Mouse (Mus musculus): Measurements from ENCODE around the gene Gm7861. TPM values are rescaled to one million over a fixed set of nuclear protein-coding genes. Genes with fewer than 3 reads are reported as not detected.
"Not testable (repeated sequence)": the region's sequence is repeated elsewhere in the genome, so short reads cannot be mapped to it uniquely, and the experiment has no call there.

Gene Gm7861
- not detected for total RNA-seq (2018; cell fraction: chromatin; rRNA removed)
- not detected for total RNA-seq (2018; cell fraction: cytosol; rRNA removed)
- not detected for total RNA-seq (2018; cell fraction: nucleus; rRNA removed)
- not detected in 3 replicates for polyA plus RNA-seq (2018)

DNA sequence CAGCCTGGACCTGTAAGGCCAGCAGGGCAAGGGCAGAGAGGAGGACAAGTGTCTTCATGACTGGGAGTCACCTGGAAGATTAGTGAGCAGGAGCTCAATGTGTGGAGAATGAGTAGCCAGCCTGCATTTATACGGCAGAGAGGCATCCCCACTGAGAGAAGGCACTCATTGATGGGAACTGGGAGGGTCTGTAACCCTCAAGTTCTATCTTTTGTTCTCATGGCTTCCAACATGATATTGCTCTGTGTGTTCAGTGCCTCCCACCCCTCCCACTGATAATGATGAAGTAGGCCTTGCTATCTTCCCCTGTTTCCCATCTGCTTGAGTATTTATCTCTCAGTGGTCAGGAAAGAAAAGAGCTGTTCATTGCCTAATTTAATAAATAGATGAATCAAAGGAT, at the start of gene Gm7861:
Gm7861 (minus strand) TSS at position 101 of the 400 bp plus-strand sequence.
- H3K27ac ChIP-seq; H3K4me3 ChIP-seq (ENCODE audit: inconsistent target); H3K36me3 ChIP-seq (ENCODE audit: inconsistent target); H3K79me2 ChIP-seq (ENCODE audit: inconsistent target): not testable (repeated sequence)
- no CpG with 5 or more reads among the region's 1 CpGs for WGBS (ENCODE audit: missing documents)

DNA sequence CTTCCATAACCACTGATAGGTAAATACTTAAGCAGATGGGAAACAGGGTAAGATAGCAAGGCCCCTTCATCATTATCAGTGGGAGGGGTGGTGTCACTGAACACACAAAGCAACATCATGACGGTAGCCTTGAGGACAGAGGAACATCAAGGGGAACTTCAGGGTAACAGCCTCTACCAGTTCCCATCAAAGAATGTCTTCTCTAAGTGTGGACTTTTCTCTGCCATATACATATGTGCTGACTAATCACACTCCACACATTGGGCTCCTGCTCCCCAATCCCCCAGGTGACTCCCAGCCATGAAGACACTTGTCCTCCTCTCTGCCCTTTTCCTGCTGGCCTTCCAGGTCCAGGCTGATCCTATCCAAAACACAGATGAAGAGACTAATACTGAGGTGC, 23.6 kb upstream of the Gm7861 start, which contains the start of gene Defa26:
Defa26 (plus strand) TSS at position 301 of the 400 bp plus-strand sequence.
- not testable (repeated sequence) for H3K4me3 ChIP-seq (ENCODE audit: inconsistent target); H3K79me2 ChIP-seq (ENCODE audit: inconsistent target); H3K36me3 ChIP-seq (ENCODE audit: inconsistent target); H3K27ac ChIP-seq
- no CpG with 5 or more reads among the region's 1 CpGs for WGBS (ENCODE audit: missing documents)

DNA sequence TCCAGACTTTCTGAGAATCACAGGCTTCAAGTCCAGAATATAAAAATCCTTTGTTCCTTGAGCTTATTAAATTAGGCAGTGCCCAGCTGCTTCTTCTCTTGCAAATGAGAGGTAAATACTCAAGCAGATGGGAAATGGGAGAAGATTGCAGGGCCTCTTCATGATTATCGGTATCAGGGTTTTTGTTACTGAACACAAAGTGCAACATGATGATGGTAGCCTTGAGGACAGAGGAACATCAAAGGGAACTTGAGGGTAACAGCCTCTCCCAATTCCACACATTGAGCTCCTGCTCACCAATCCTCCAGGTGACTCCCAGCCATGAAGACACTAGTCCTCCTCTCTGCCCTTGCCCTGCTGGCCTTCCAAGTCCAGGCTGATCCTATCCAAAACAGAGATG, 11.6 kb downstream of the Gm7861 start, which contains the start of gene Defa28:
Defa28 (plus strand) TSS at position 301 of the 400 bp plus-strand sequence.
- not testable (repeated sequence) for H3K4me3 ChIP-seq (ENCODE audit: inconsistent target); H3K27ac ChIP-seq; H3K79me2 ChIP-seq (ENCODE audit: inconsistent target); H3K36me3 ChIP-seq (ENCODE audit: inconsistent target)
- no CpG with 5 or more reads among the region's 1 CpGs for WGBS (ENCODE audit: missing documents)

DNA sequence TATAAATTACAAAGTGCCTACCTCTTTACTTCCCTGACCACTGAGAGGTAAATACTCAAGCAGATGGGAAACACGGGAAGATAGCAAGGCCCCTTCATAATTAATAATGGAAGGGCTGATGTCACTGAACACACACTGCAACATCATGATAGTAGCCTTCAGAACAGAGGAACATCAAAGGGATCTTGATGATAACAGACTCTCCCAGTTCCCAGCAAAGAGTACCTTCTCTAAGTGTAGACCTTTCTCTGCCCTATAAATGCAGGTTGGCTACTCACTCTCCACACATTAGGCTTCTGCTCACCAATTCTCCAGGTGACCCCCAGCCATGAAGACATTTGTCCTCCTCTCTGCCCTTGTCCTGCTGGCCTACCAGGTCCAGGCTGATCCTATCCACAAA, 29.2 kb downstream of the Gm7861 start, which contains the start of gene Defa37:
Defa37 (plus strand) TSS at position 301 of the 400 bp plus-strand sequence.
- H3K27ac ChIP-seq; H3K36me3 ChIP-seq (ENCODE audit: inconsistent target); H3K4me3 ChIP-seq (ENCODE audit: inconsistent target); H3K79me2 ChIP-seq (ENCODE audit: inconsistent target): not testable (repeated sequence)
- WGBS (ENCODE audit: missing documents): no CpG with 5 or more reads among the region's 1 CpGs

Other genes starting within 250 kb of the Gm7861 start
- not detected in 3 replicates for gene Defa2, start 216.0 kb downstream of the Gm7861 start, polyA plus RNA-seq (2018)
- not detected in 3 replicates for gene Defa33, start 202.7 kb downstream of the Gm7861 start, polyA plus RNA-seq (2018)
- gene Defa36, start 167.1 kb downstream of the Gm7861 start, polyA plus RNA-seq (2018): not detected in 3 replicates
- not detected in 3 replicates for gene Gm7849, start 137.9 kb downstream of the Gm7861 start, polyA plus RNA-seq (2018)
- gene Defa20, start 85.2 kb downstream of the Gm7861 start, polyA plus RNA-seq (2018): not detected in 3 replicates
- gene Defa32, start 65.5 kb downstream of the Gm7861 start, polyA plus RNA-seq (2018): not detected in 3 replicates
- not detected in 3 replicates for gene Defa37, start 29.1 kb downstream of the Gm7861 start, polyA plus RNA-seq (2018)
- not detected in 3 replicates for gene Defa28, start 11.5 kb downstream of the Gm7861 start, polyA plus RNA-seq (2018)
- gene Defa26, start 23.7 kb upstream of the Gm7861 start, polyA plus RNA-seq (2018): not detected in 3 replicates
- gene Defa17, start 61.3 kb upstream of the Gm7861 start, polyA plus RNA-seq (2018): not detected in 3 replicates
- gene Defa34, start 71.3 kb upstream of the Gm7861 start, polyA plus RNA-seq (2018): not detected in 3 replicates
- gene AY761184, start 109.1 kb upstream of the Gm7861 start, polyA plus RNA-seq (2018): not detected in 3 replicates
- gene Defa24, start 140.0 kb upstream of the Gm7861 start, polyA plus RNA-seq (2018): not detected in 3 replicates
- gene Defb50, start 229.0 kb upstream of the Gm7861 start, polyA plus RNA-seq (2018): not detected in 3 replicates
- gene Defb2, start 245.4 kb upstream of the Gm7861 start, polyA plus RNA-seq (2018): not detected in 3 replicates